Mouse (Mus musculus): ENCODE measurements at regions not wholly inside any gene's neighbourhood (a gene's known extent, or its start where the extent isn't known, plus 50 kb on each side); places are given as distances from the start of the nearest gene placed in this dataset.

DNA sequence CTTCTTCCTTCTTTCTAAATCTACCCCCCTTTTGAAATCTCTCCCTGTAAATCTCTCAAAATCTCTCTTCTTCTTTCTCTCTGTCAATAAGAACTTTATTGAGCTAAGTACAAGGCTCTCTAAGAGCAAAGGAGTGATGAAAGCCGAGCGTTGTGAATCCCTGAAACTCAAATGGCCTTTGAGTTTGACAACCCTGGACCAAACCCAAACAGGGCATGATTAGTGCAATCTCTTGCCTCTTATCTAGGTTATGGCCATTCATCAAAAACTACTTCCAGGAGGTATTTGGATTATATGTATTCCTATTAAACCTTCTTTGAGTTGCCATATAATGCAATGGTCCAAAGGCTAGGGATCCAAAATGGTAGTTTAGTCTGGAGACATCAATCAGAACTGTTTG is 304.0 kb downstream of the Inhba start:
- CTCF ChIA-PET = no interaction called here

DNA sequence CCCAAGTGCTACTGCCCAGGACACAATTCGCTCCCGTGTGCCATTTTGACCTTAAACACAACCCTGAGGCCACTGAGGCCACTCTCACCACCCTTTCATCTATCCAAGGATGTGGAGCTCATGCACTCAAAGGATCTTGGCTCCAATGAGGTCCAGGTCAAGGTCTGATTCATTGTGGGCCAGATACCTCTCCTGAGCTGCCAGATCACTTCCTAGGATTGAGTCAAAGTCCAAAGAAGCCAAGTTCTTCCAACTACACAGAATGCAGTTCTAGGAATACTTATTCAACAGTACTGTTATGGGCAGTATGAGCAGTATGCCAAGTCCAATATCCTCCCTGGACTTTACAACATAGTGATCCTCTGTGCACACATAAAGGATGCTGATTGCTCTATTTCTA is 304.9 kb downstream of the Inhba start:
- CTCF ChIA-PET = no interaction called here

DNA sequence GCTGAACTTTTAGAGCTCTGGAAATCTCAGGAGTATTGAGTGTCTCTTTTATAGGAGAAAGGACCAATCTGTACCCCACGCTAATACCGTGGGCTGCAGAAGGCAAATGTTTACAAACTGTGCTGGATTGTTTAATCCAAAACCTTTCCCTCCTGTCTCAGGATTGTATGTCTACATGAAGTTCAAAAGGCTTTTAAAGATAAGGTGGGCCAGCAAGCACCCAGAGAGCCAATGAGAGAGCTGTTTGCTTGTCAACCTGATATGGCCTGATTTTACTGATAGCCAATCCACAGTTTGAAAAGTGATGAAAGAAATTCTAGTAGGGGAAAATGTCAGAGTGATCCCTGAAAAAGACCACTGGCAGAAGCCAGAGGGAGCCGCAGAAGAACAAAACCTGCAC is 305.8 kb downstream of the Inhba start:
- CTCF ChIA-PET = no interaction called here

DNA sequence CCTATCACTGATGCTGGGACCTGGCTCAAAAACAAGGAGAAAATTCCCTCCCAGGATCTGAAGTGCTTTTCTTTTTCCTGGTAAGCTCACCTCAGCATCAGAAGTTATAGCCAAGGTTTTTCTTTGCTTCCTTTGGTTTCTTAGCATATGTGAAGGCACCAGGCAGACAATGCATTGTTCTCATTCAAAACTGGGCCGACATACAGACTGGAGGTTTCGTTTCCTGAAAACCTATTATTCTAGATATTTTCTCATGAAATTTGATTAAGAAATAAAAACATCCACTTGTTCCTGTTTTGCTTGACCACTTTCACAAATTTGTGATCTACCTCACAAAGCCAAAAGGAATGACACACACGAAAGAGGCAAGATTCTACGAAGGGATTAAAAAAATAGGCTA is 308.7 kb downstream of the Inhba start:
- CTCF ChIA-PET = no interaction called here

DNA sequence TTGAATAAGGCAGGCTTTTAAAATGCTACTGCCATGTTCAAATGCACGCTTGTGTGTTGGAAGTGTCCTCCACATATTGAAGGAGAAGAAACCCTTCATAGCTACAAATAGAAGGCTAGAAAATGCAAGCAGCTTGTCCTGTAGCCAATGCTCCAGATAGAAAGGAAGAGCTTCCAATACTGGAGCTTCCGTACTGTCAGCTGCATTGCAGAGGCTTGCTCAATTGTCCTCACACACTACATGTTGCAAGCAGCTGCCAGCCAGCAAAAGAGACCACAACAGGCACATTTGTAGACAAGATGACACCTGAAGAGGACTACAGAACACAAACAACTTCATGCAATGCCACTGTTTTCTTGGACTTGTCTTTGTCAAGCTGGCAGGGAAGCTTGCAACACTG is 314.0 kb downstream of the Inhba start:
- CTCF ChIA-PET = no interaction called here

DNA sequence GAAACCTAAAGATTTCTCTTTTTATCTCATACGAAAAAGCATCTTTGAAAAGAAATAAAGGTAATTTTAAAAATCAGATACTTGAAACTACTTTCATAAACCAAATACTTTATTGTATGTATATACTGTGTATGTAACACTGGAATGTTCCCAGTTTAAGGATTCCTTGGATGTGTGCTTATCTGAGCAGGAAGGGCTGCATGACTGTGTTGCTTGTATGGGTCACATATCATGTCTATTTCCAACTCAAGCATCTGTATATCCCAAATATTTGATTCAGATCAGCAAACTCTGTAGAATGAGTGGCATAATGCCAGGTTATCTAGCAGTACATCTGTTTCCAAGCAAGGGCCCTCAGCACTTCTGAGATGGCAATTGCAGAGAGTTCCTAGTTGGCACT is 330.1 kb downstream of the Inhba start:
- CTCF ChIA-PET = no interaction called here

DNA sequence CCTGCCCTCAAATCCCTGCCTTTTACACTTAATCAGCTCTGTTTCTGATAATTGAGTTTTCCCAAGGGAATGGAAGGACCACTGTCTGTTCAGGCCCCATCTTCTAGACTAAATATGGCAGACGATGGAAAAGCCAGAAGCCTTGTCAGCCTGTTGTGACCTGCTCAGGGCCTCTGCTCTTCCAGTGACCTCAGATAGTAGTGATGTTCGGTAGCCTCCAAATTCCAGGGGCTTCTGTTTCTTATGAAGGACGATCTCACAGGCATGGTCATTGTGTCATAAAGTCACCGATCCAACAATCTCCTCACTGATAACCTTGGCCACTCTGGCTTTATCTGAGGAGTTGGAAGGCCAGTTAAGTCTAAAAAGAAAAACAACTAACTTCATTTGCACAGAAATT is 330.5 kb downstream of the Inhba start:
- CTCF ChIA-PET = interaction anchor here (0.6 kb wide), 1 partner anchor 75 kb away, joined by 4 read pairs; no protein-coding TSS in a partner anchor

DNA sequence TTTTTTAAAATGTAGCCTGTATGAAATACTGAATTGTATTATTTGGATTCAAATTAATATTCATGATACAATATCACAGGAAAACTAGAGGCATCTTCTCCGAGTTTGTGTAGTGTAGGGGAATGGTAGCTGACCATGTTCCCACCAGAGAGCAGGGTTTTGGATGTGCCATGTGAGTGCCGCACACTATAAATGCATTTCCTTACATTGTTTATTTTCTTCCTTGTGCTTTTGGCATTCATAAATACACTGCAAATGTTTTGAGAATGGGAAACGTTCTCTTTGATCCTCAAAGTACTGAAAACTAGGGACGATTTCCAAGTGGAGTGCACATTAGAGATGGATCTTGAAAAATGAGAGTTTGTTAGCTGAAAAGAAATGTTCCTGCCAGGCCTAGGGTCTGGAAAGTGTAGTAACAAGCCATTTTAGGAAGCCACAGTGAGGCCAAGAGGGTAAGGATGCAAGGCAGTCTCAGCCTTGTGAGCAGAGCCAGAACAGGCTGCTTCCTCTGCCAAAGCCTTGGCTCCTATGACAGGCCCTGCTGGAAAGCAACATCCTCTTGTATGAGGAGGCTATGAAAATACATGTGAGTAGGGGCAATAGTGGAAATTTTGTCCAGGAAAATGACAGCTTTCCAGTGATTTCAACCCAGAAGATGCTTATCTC is 331.8 kb downstream of the Inhba start:
- CTCF ChIA-PET = no interaction called here

DNA sequence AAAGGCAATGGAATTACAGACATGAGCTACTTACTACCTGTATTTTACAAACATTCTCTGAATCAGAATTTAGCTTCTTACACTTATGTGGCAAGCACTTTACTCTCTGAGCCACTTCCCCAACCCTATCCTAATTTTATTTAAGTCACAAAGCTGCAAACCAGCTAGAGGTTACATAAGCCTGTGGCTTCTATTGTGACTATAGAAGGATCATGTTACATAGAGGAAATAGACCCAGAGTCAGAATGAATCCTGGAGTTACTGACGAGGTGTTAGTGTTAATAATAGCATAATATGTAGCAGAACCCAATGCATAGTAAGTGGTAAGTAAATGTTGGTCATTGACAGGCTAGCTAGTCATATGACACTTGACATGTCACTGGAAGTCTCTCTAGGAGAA is 337.7 kb downstream of the Inhba start:
- CTCF ChIA-PET = no interaction called here

DNA sequence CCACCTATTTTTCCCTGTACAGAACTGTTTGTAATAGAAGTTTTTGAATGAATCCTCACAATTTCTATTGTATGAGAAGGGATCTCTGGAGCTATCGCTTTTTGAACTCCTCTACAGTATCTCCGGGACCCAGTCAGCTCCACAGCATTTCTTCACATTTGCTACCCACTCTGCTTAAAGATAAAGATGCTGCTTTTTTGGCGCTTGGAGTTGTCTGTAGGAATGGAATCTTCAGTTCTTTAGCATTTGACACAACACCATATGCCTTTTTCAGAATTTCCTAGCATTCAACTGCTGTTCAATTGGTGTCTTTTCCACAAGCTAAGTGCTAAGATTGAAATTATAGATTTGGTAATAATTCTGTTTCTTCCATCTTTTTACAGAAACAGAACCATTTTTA is 338.4 kb downstream of the Inhba start:
- CTCF ChIA-PET = no interaction called here

DNA sequence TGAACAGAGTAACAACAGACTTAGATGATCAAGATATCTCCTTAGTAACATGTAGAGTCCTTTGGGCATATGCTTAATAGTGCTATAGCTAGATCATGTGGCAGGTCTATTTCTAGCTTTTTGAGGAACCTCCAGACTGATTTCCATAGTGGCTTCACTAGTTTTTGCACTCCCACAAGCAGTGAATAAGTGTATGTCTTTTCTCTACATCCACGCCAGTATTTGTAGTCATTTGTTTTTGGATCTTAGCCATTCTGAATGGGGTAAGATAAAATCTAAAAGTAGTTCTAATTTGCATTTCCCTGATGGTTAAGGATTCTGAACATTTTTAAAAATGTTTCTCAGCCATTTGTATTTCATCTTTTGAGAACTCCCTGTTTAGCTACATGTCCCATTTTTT is 343.7 kb downstream of the Inhba start:
- CTCF ChIA-PET = no interaction called here

DNA sequence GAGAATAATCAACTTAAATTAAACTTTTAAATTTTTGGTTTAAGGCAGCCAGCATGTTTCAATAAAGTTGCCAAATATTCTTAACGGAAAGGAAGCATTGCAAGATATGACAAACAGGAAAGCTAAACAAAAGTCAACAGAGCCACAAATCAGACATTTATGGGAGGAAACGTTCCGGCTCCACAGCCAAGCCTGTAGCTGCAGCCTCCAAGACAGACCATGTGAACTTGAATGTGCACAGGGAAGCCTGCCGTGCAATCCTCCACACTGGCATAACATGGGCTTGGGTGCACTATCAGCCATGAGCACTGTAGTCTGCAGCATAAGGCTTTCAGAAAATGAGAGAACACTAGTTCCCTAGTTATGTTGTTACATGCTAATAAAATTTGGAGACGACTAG is 367.8 kb downstream of the Inhba start:
- CTCF ChIA-PET = no interaction called here

DNA sequence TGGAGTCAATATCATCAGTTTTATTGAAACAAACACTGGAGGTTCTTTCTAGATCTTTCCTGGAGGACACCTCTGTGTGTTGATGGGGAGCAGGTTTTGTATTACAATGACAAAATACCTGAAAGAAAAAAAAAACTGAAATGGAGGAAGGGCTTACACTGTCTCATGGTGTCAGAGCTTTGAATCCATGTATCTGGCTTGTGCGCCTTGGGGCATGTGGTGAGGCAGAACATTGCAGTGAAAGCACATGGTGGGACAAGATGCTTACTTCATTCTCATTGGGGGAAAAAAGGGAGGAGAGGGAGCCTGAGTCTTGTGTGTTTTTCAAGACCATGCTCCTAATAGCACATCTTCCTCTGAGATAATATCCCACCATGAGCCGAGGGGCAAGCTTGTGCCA is 368.3 kb downstream of the Inhba start:
- CTCF ChIA-PET = no interaction called here

DNA sequence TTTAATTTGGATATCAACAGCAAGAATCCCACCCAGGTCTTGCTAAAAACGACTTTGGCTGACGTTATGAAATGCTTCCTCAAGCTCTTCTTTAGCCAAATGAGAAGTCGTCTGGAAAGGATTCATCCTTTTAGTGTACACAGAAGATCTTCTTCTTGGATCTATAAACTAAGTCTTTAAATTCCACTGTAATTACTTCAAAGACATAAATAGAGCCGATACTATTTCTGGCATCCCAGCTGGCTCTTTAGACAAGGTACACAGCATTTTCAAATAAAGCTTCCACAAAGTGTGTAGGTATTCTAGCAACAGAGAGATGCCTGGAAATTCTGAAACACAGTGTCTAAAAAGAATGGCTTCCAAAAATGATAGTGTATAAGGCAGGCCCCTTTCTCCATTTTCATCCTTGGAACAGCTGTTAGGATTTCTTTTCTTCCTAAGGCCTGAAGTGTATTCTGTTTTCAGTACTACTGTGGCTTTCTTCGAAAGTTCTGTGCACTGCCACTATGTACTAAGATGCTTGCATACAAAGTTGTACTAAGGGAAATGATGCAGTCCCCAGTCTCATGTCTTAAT is 371.4 kb downstream of the Inhba start:
- CTCF ChIA-PET = no interaction called here

DNA sequence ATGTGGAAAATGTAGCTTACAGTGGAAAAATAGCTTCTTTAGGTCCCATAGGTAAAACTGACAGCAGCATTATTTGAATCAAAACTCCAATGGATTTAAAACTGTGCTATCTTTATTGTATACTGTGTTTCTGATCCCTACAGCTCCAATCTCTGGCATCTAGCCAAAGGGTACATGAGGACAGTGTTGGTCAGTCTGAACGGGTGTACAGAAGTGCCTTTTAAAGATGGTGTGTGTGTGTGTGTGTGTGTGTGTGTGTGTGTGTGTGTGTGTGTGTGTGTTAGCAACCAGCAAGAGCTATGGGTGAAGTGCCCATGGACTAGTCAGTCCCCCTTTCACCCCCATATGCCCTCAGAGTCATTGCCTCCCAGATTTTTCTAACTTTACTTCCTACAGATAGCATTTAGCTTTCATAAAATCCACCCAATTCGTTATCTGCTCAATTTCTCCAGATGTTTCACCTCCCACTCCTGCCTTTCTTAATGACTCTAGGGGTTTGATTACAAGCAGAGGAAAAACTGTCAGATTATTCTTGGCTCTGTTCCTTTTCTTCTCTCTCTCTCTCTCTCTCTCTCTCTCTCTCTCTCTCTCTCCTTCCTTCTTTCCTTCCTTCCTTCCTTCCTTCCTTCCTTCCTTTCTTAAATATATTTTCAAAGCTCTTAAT is 404.8 kb downstream of the Inhba start:
- CTCF ChIA-PET = interaction anchor here (0.6 to 0.7 kb wide), 2 partner anchors 16 to 74 kb away, joined by 3 to 4 read pairs; no protein-coding TSS in a partner anchor

DNA sequence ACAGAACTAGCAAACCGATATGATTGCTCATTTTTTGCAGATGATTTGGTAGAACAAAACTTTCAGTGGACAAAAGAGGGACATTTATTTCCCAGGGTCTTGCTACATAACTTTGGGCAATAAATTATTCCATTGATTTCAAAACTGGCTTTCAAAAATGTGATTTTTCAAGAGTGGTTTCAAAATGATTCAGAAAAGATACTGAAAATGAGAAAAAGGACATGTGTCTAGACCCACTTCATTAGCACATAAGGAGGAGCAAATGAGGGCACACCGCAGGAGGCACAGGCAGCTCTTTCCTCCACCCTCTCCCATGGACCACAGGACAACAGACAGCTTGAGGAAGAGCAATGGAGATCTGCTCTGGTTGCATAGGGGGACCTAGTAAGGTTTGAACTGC is 412.5 kb downstream of the Inhba start:
- CTCF ChIA-PET = no interaction called here

DNA sequence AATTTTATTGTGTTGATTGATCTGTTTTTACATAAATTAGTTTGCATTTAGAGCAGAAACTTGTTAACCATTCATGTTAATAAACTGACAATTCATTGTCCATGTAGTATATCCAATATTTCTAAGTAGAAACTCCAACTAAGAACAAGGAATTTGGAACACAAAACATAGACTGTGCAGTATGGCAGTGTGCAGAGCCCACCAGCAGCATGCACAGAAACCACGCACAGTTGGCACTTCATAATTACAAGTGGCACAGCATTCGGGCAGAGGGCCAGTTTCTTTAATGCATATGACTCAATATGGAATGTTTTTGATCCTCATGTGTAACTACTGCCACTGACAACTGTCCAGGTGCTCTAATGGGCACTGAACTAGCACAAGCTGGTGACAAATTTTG is 423.8 kb downstream of the Inhba start:
- CTCF ChIA-PET = no interaction called here

DNA sequence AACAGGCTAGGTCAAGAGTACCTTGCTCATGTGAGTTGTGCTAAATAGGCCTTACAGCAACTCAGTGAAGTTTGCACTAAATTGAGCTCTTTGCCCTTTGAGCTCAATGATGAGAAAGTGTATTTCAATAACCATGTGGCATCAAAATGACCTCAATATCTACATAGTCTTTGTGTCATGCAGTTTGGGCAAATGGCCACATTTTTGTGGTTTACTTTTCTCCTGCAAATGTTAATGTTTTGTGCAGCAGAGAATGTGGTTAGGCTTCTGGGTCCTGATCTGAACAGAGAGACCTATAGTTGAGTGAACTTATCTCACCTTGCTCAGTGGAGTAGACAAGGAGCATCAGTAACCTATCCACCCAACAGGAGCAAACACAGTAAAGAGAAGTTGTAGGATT is 441.6 kb downstream of the Inhba start:
- CTCF ChIA-PET = no interaction called here

DNA sequence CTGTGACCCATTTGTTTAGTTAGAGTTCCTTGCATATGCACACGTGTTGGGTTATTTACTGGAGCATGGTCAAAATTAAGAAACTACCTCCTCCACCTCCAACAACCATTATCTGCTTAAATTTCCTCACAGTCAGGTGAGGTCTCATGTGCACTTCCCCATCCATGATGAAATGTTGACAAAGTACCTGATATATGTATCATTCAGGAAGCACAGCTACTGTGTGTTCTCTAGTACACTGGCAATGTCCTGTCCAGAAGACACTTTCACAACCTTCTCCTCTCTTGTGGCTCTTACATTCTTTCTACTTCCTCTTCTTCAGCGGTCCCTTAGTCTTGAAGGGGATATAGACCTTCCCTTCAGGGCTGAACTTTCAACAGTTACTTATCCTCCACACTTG is 448.1 kb downstream of the Inhba start:
- CTCF ChIA-PET = no interaction called here

DNA sequence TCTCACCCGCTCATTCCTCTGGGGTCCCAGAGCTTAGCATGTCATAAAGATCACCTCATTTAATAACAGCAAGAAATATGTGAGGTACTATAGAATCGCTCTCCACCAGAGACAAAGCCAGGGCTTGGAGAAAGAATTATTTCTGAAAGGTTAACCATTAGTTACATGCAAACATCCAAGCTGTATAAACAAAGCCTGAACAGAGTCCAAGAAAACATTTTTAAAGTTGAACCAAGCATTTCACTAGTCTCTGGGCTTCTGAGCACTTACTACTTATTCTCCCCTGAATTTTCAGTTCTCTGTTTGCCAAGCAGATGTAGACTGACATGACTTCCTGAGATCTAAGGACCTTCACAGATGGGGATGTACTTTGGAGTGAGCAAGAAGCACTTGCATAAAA is 450.0 kb downstream of the Inhba start:
- CTCF ChIA-PET = no interaction called here

DNA sequence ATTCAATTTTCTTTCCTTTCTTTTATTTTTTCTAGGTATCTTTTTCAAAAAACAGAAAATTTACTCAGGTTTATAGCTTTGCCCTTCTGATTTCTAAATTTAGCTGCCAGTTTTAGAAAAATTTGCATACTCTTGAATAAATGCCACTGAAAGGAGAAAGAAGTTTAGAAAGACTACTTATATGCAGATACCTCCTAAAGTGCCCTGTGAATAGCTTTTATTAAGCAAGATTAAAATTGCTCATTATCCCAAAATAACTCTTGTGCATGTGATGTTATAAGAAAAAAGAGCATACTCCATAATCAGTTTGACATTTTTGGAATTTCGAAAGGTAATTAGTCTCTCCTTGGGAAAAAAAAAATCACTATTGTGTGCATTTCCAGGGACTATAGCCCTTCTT is 453.2 kb downstream of the Inhba start:
- CTCF ChIA-PET = no interaction called here

DNA sequence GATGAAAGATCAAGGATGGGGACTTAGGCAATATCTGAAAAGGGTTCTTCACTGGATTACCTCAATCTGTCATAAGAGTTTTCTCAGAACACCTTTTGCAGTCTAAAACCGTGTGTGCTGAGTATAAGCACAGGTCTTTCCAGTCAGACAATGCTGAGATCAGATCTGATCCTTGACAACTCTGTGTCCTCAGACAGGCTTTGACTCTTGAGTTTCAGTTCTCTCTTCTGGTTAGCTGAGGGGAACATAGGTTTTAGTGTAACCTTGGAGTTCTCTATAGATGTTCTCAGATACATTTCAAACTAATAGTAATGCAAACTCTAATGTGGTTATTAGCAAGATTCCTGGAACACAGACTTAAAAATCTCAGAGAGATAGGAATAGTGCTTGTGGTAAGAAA is 453.7 kb downstream of the Inhba start:
- CTCF ChIA-PET = no interaction called here

DNA sequence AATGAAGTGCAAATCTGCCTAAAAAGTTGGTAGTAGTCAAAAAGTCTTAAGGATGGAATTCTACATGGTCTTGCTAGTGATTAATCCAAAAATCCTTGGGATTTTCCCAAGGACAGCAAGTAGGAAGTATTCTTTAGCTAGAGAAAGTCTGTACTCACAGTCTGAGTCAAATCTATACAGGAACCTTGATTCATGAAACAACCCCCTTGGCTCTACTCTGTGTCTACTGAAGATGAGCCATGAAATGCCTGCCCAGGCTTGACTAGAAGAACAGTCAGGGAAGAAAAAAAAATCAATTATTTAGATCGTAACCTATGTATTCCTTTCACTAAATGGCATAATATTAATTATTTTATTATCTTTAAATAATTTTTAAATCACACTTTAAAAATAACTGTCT is 454.2 kb downstream of the Inhba start:
- CTCF ChIA-PET = no interaction called here

DNA sequence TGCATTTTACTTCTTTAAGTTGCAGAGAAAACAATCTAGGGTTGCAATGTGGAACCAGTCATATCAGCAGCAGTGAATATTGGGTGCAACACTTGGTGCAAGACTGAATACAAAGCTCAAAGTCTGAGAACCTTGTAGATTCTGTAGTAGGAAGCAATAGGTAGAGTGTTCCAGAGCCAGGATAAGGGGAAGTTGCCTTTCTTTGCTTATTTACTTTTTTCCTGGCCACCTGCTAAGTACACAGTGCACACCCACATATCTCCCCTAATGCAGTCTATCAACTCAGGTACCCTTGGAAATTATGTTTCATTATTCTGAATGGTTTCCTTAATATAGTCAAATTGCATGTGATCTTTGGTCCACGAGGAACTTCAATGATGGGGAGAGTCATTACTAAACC is 464.9 kb downstream of the Inhba start:
- CTCF ChIA-PET = no interaction called here
